Mouse (Mus musculus) lung, adult 2 months (tissue): Measurements from ENCODE around the gene Vmn1r235.

Source experiments
- CTCF ChIP-seq: fragments of 200-500 bp; IDR thresholded peaks from 2 replicates; pipeline ENCODE4 v1.5.1; 2011; ENCODE audit warnings: mild to moderate bottlenecking, low read length, control low read depth; ENCODE audit not compliant: insufficient read depth
- POLR2A ChIP-seq: fragments of 200-500 bp; IDR thresholded peaks from 2 replicates; pipeline ENCODE4 v1.6.1; 2011; ENCODE audit warnings: low read depth, mild to moderate bottlenecking, control low read depth, low read length, borderline replicate concordance; ENCODE audit errors: extremely low read depth

GRCm38 (mm10) chr17:21311565-21311964 lies 55.4 kb downstream of the Vmn1r235 start, which contains the start of gene Vmn1r237:
- no peak for TF ChIP-seq POLR2A
- no peak for TF ChIP-seq CTCF
